Mouse (Mus musculus) midbrain, embryonic 14.5 days (tissue): ENCODE results near the gene Apba2. TPM values are rescaled to one million over a fixed set of nuclear protein-coding genes. Genes with fewer than 3 reads are reported as not detected.
A peak's percentile ranks its signal among the peaks of the same experiment; 100 is the strongest.

Experiments
- ATAC-seq: fragments of 200-750 bp; cut with Nextera tagmentation; 2 replicates; pipeline ENCODE4 v1.8.0; 2017; ENCODE audit warnings: moderate number of reproducible peaks, moderate library complexity; ENCODE audit not compliant: low FRiP score, low TSS enrichment
- DNase-seq: peaks from one replicate; pipeline ENCODE4 v3.0.0-alpha.2; 2015
- H3K27ac ChIP-seq: fragments of 300-500 bp; sonication (generic); replicated peaks from 2 replicates; pipeline ENCODE4 v1.5.1; 2014; ENCODE audit warnings: mild to moderate bottlenecking, low read depth, low read length, moderate library complexity
- H3K27me3 ChIP-seq: fragments of 300-500 bp; sonication (generic); 2 replicates; pipeline ENCODE4 v1.6.1; 2014; ENCODE audit warnings: low read length, control low read depth, mixed read lengths; ENCODE audit not compliant: control insufficient read depth, insufficient read depth
- H3K36me3 ChIP-seq: fragments of 300-500 bp; sonication (generic); 2 replicates; pipeline ENCODE4 v1.6.1; 2014; ENCODE audit warnings: low read length, control low read depth; ENCODE audit not compliant: control insufficient read depth, insufficient read depth
- H3K4me1 ChIP-seq: fragments of 300-500 bp; sonication (generic); 2 replicates; pipeline ENCODE4 v1.6.1; 2014; ENCODE audit warnings: mild to moderate bottlenecking, antibody characterized with exemption, low read length, control low read depth; ENCODE audit not compliant: control insufficient read depth, insufficient read depth
- H3K4me2 ChIP-seq: fragments of 300-500 bp; sonication (generic); 2 replicates; pipeline ENCODE4 v1.6.1; 2014; ENCODE audit warnings: mild to moderate bottlenecking, low read length, moderate library complexity
- H3K4me3 ChIP-seq: fragments of 300-500 bp; sonication (generic); replicated peaks from 2 replicates; pipeline ENCODE4 v1.5.1; 2014; ENCODE audit warnings: low read depth, low read length
- H3K9ac ChIP-seq: fragments of 300-500 bp; sonication (generic); replicated peaks from 2 replicates; pipeline ENCODE4 v1.6.1; 2014; ENCODE audit warnings: mild to moderate bottlenecking, low read length, moderate library complexity
- H3K9me3 ChIP-seq: fragments of 300-500 bp; sonication (generic); 2 replicates; pipeline ENCODE4 v1.6.1; 2016; ENCODE audit warnings: low read length, control low read depth, mixed read lengths; ENCODE audit not compliant: control insufficient read depth
- WGBS: fragments of 180-500 bp; shearing (Covaris S2); extraction: QIAGEN DNeasy Blood & Tissue Kit; methylation state at CpG from one replicate; pipeline ENCODE4 v1.1.7; 2014; 5-methylcytosine and 5-hydroxymethylcytosine counted together
- polyA plus RNA-seq: library from polyadenylated mRNA; unstranded; fragments of >200 nt; fragmentation: Nextera tagmentation; extraction: Ambion mirVana; gene quantifications from 2 replicates; pipeline ENCODE4 v1.2.1, GENCODE M21; 2014

Gene Apba2
- polyA plus RNA-seq, 1 experiment from 2014 or later = 184 TPM

DNA sequence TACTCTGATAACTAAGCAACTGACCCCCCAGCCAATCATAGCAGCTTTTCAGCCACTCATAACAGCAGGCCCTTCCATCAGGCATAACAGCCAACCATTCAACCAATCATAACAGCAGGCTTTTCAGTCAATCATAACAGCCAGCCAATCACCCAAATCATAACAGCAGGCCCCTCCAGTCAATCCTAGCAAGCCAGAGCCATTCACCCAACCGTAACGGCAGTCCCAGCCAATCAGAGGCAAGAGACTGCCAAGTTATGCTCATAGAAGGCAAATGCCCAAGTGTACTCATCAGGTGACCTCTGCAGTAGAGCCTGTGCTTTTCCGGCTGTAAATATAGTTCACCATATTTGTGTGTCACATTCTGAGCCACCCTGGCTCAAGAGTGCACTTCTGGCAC lies 85.1 kb downstream of the Apba2 start:
- Histone ChIP-seq H3K9me3 (no peaks in the 10 kb centered on the region), H3K27ac (no peak overlapping the region), H3K9ac (no peak overlapping the region), H3K27me3 (no peaks in the 10 kb centered on the region), H3K4me2 (no peak overlapping the region), H3K36me3 (no peaks in the 10 kb centered on the region), H3K4me1 (peaks cover 11% of the 10 kb centered on the region; the same call in 1 of the 2 replicates), H3K4me3 (no peak overlapping the region)
- DNase-seq (no peak), ATAC-seq (no peak)
- 91% methylated on average over 3 of the region's 3 CpGs for WGBS

- Histone ChIP-seq H3K9me3 (no peaks in the 10 kb centered on the region), H3K4me2 (no peak overlapping the region), H3K4me1 (0 out of 2 replicates have a peak, but pooled peaks cover 3% of the 10 kb centered on the region), H3K4me3 (no peak overlapping the region), H3K9ac (no peak overlapping the region), H3K36me3 (no peaks in the 10 kb centered on the region), H3K27ac (peak overlapping the region; percentile 27; the same call in 1 of the 2 replicates), H3K27me3 (no peaks in the 10 kb centered on the region)
- no peak for ATAC-seq
- WGBS = 54% methylated on average over 11 of the region's 11 CpGs
- DNase-seq = peak; percentile 29
Measured at GRCm38 (mm10) chr7:64588636-64589389, 87.3 kb downstream of the Apba2 start.

- DNase-seq = no peak
- H3K9ac ChIP-seq = no peak overlapping the region
- no peak overlapping the region for H3K4me2 ChIP-seq
- WGBS = 82% methylated on average over 6 of the region's 6 CpGs
- H3K36me3 ChIP-seq = no peaks in the 10 kb centered on the region
- ATAC-seq = no peak
- H3K4me1 ChIP-seq = 0 out of 2 replicates have a peak, but pooled peaks cover 5% of the 10 kb centered on the region
- no peaks in the 10 kb centered on the region for H3K27me3 ChIP-seq
- no peaks in the 10 kb centered on the region for H3K9me3 ChIP-seq
- H3K4me3 ChIP-seq = no peak overlapping the region
- H3K27ac ChIP-seq = no peak overlapping the region
Measured at GRCm38 (mm10) chr7:64595256-64595655, 93.8 kb downstream of the Apba2 start.

DNA sequence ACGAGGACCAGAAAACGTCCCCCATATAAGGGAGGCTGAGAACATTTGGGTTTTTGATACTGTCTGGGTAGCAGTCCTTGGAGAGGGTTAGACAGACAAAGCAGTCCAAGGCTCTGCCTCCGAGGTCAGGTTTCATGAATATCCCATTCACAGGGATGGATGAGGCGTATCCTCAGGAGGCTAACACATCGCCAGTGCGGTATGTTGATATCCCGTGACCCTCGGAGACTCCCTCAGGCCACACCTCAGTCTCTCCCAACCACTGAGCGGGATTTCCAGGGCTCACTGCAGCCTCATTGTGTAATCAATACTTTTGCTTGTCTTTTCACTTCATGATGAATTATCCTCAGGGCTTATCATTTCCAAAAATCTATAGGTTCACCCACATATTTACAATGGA lies 95.1 kb downstream of the Apba2 start:
- Histone ChIP-seq H3K27me3 (no peaks in the 10 kb centered on the region), H3K9ac (no peak overlapping the region), H3K4me1 (0 out of 2 replicates have a peak, but pooled peaks cover 5% of the 10 kb centered on the region), H3K36me3 (no peaks in the 10 kb centered on the region), H3K9me3 (no peaks in the 10 kb centered on the region), H3K4me3 (no peak overlapping the region), H3K27ac (no peak overlapping the region), H3K4me2 (no peak overlapping the region)
- 57% methylated on average over 9 of the region's 9 CpGs for WGBS
- DNase-seq (no peak), ATAC-seq (no peak)

DNA sequence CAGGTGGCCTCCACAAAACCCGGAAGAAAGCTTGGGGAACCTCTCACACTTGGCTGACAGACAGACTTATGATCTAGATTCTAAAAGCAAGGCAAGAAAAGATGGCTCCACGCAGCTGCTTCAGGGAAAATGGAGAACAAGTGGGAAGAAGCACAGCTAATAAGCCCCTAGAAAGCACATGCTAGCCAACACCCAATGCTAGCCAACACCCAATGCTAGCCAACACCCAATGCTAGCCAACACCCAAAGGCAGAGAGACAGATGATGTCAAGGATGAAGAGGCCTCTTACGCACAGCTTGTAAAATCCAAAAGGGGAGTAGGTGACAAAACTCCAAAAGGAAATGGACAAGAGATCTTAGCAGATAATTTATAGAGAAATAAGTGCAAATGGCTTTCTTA lies 108.4 kb downstream of the Apba2 start:
- Histone ChIP-seq H3K27ac (no peak overlapping the region), H3K9ac (no peak overlapping the region), H3K9me3 (no peaks in the 10 kb centered on the region), H3K36me3 (no peaks in the 10 kb centered on the region), H3K4me2 (no peak overlapping the region), H3K27me3 (no peaks in the 10 kb centered on the region), H3K4me1 (no peaks in the 10 kb centered on the region), H3K4me3 (no peak overlapping the region)
- WGBS = 95% methylated on average over 3 of the region's 3 CpGs
- ATAC-seq (no peak), DNase-seq (no peak)

GRCm38 (mm10) chr7:64610875-64611274 lies 109.4 kb downstream of the Apba2 start:
- H3K36me3 ChIP-seq = no peaks in the 10 kb centered on the region
- no peak overlapping the region for H3K9ac ChIP-seq
- 66% methylated on average over 4 of the region's 4 CpGs for WGBS
- H3K27ac ChIP-seq = no peak overlapping the region
- no peaks in the 10 kb centered on the region for H3K9me3 ChIP-seq
- no peak overlapping the region for H3K4me3 ChIP-seq
- DNase-seq = no peak
- H3K27me3 ChIP-seq = no peaks in the 10 kb centered on the region
- no peak overlapping the region for H3K4me2 ChIP-seq
- ATAC-seq = no peak
- H3K4me1 ChIP-seq = no peaks in the 10 kb centered on the region

- Histone ChIP-seq H3K4me1 (no peaks in the 10 kb centered on the region), H3K4me3 (no peak overlapping the region), H3K36me3 (no peaks in the 10 kb centered on the region), H3K27ac (no peak overlapping the region), H3K27me3 (no peaks in the 10 kb centered on the region), H3K4me2 (no peak overlapping the region), H3K9ac (no peak overlapping the region), H3K9me3 (no peaks in the 10 kb centered on the region)
- ATAC-seq (no peak), DNase-seq (no peak)
- WGBS = 96% methylated on average over 4 of the region's 4 CpGs
Measured at GRCm38 (mm10) chr7:64619261-64619660, 117.8 kb downstream of the Apba2 start.

GRCm38 (mm10) chr7:64626494-64626893 lies 125.0 kb downstream of the Apba2 start:
- Histone ChIP-seq H3K4me1 (peaks cover 14% of the 10 kb centered on the region), H3K4me2 (no peak overlapping the region), H3K9me3 (no peaks in the 10 kb centered on the region), H3K9ac (no peak overlapping the region), H3K4me3 (no peak overlapping the region), H3K27me3 (no peaks in the 10 kb centered on the region), H3K36me3 (no peaks in the 10 kb centered on the region), H3K27ac (no peak overlapping the region)
- DNase-seq = no peak
- ATAC-seq = no peak
- WGBS = 87% methylated on average over 8 of the region's 8 CpGs

GRCm38 (mm10) chr7:64627972-64628655 lies 126.6 kb downstream of the Apba2 start:
- peak; percentile 34 for DNase-seq
- 43% methylated on average over 8 of the region's 8 CpGs for WGBS
- Histone ChIP-seq H3K9ac (no peak overlapping the region), H3K9me3 (no peaks in the 10 kb centered on the region), H3K4me1 (peaks cover 30% of the 10 kb centered on the region), H3K27me3 (no peaks in the 10 kb centered on the region), H3K4me2 (no peak overlapping the region), H3K36me3 (no peaks in the 10 kb centered on the region), H3K27ac (peak overlapping the region; percentile 49; the same call in 1 of the 2 replicates), H3K4me3 (no peak overlapping the region)
- ATAC-seq = no peak
